Mouse (Mus musculus): ENCODE measurements at regions not wholly inside any gene's neighbourhood (a gene's known extent, or its start where the extent isn't known, plus 50 kb on each side); places are given as distances from the start of the nearest gene placed in this dataset.

- DNase-seq (ENCODE audit: low read depth) = no peak
Measured at GRCm38 (mm10) chr14:89242159-89242558, 771.0 kb upstream of the Pcdh20 start.

GRCm38 (mm10) chr14:89236501-89236900, 765.3 kb upstream of the Pcdh20 start:
- DNase-seq (ENCODE audit: low read depth) = no peak

GRCm38 (mm10) chr14:89230482-89230881, 759.3 kb upstream of the Pcdh20 start:
- DNase-seq (ENCODE audit: low read depth) = no peak

- no peak for DNase-seq (ENCODE audit: low read depth)
Measured at GRCm38 (mm10) chr14:89217390-89217789, 746.2 kb upstream of the Pcdh20 start.

GRCm38 (mm10) chr14:89181386-89181979, 710.3 kb upstream of the Pcdh20 start:
- no peak for DNase-seq (ENCODE audit: low read depth)

GRCm38 (mm10) chr14:89142994-89143686, 671.9 kb upstream of the Pcdh20 start:
- DNase-seq (ENCODE audit: low read depth) = no peak

- DNase-seq (ENCODE audit: low read depth) = no peak
Measured at GRCm38 (mm10) chr14:89099296-89099695, 628.1 kb upstream of the Pcdh20 start.

- no peak for DNase-seq (ENCODE audit: low read depth)
Measured at GRCm38 (mm10) chr14:89089661-89090060, 618.5 kb upstream of the Pcdh20 start.

GRCm38 (mm10) chr14:89076014-89076413, 604.8 kb upstream of the Pcdh20 start:
- no peak for DNase-seq (ENCODE audit: low read depth)

- DNase-seq (ENCODE audit: low read depth) = no peak
Measured at GRCm38 (mm10) chr14:89063971-89064370, 592.8 kb upstream of the Pcdh20 start.

- DNase-seq (ENCODE audit: low read depth) = no peak
Measured at GRCm38 (mm10) chr14:89062583-89063436, 591.6 kb upstream of the Pcdh20 start.

GRCm38 (mm10) chr14:89061319-89061718, 590.1 kb upstream of the Pcdh20 start:
- no peak for DNase-seq (ENCODE audit: low read depth)

- no peak for DNase-seq (ENCODE audit: low read depth)
Measured at GRCm38 (mm10) chr14:89034390-89034789, 563.2 kb upstream of the Pcdh20 start.

GRCm38 (mm10) chr14:89011440-89011839, 540.2 kb upstream of the Pcdh20 start:
- DNase-seq (ENCODE audit: low read depth) = no peak

- DNase-seq (ENCODE audit: low read depth) = no peak
Measured at GRCm38 (mm10) chr14:89009648-89010047, 538.5 kb upstream of the Pcdh20 start.

GRCm38 (mm10) chr14:88981895-88982294, 510.7 kb upstream of the Pcdh20 start:
- DNase-seq (ENCODE audit: low read depth) = peak; percentile 5

GRCm38 (mm10) chr14:88976007-88976406, 504.8 kb upstream of the Pcdh20 start:
- DNase-seq (ENCODE audit: low read depth) = no peak

- no peak for DNase-seq (ENCODE audit: low read depth)
Measured at GRCm38 (mm10) chr14:88934569-88934968, 463.4 kb upstream of the Pcdh20 start.
